Mouse (Mus musculus): ENCODE measurements around the gene Htr5a.

Gene Htr5a

GRCm38 (mm10) chr5:27881261-27881660, 39.3 kb downstream of the Htr5a start:
- in situ Hi-C loops (cut with MboI), result no loop called here

GRCm38 (mm10) chr5:27888080-27888479, 46.1 kb downstream of the Htr5a start:
- in situ Hi-C loops (cut with MboI), result no loop called here

GRCm38 (mm10) chr5:27895961-27896360, 54.0 kb downstream of the Htr5a start:
- in situ Hi-C loops (cut with MboI), result no loop called here

GRCm38 (mm10) chr5:27899756-27900155, 57.8 kb downstream of the Htr5a start:
- in situ Hi-C loops (cut with MboI), result no loop called here

- in situ Hi-C loops (cut with MboI), result no loop called here
These were observed 58.2 kb downstream of the Htr5a start for GRCm38 (mm10) chr5:27900186-27900585.

All from mature B cell (primary cell).